Mouse (Mus musculus): Measurements from ENCODE around the gene Tnr.

The Tnr gene

GRCm38 (mm10) chr1:159565129-159565528 is 41.6 kb downstream of the Tnr start:
- DNase-seq (ENCODE audit: low spot score in 2 of 2) = no peak

- no peak for DNase-seq (ENCODE audit: low spot score in 2 of 2)
These were observed 42.5 kb downstream of the Tnr start for GRCm38 (mm10) chr1:159566046-159566445.

GRCm38 (mm10) chr1:159567171-159567570 is 43.6 kb downstream of the Tnr start:
- DNase-seq (ENCODE audit: low spot score in 2 of 2) = no peak

- DNase-seq (ENCODE audit: low spot score in 2 of 2) = no peak
These were observed 46.7 kb downstream of the Tnr start for GRCm38 (mm10) chr1:159570270-159570669.

GRCm38 (mm10) chr1:159570831-159571230 is 47.3 kb downstream of the Tnr start:
- no peak for DNase-seq (ENCODE audit: low spot score in 2 of 2)

GRCm38 (mm10) chr1:159571951-159572350 is 48.4 kb downstream of the Tnr start:
- no peak for DNase-seq (ENCODE audit: low spot score in 2 of 2)

- DNase-seq (ENCODE audit: low spot score in 2 of 2) = no peak
These were observed 49.5 kb downstream of the Tnr start for GRCm38 (mm10) chr1:159573116-159573515.

- DNase-seq (ENCODE audit: low spot score in 2 of 2) = no peak
These were observed 51.1 kb downstream of the Tnr start for GRCm38 (mm10) chr1:159574661-159575060.

- no peak for DNase-seq (ENCODE audit: low spot score in 2 of 2)
These were observed 52.7 kb downstream of the Tnr start for GRCm38 (mm10) chr1:159576246-159576645.

GRCm38 (mm10) chr1:159578391-159578790 is 54.8 kb downstream of the Tnr start:
- no peak for DNase-seq (ENCODE audit: low spot score in 2 of 2)

GRCm38 (mm10) chr1:159580335-159580921 is 56.9 kb downstream of the Tnr start:
- DNase-seq (ENCODE audit: low spot score in 2 of 2) = no peak

- no peak for DNase-seq (ENCODE audit: low spot score in 2 of 2)
These were observed 60.3 kb downstream of the Tnr start for GRCm38 (mm10) chr1:159583877-159584276.

- DNase-seq (ENCODE audit: low spot score in 2 of 2) = no peak
These were observed 65.2 kb downstream of the Tnr start for GRCm38 (mm10) chr1:159588741-159589140.

- DNase-seq (ENCODE audit: low spot score in 2 of 2) = no peak
These were observed 70.8 kb downstream of the Tnr start for GRCm38 (mm10) chr1:159594099-159595058.

- no peak for DNase-seq (ENCODE audit: low spot score in 2 of 2)
These were observed 72.2 kb downstream of the Tnr start for GRCm38 (mm10) chr1:159595729-159596128.

GRCm38 (mm10) chr1:159596640-159597039 is 73.1 kb downstream of the Tnr start:
- no peak for DNase-seq (ENCODE audit: low spot score in 2 of 2)

- DNase-seq (ENCODE audit: low spot score in 2 of 2) = no peak
These were observed 90.0 kb downstream of the Tnr start for GRCm38 (mm10) chr1:159613561-159613960.

- no peak for DNase-seq (ENCODE audit: low spot score in 2 of 2)
These were observed 90.6 kb downstream of the Tnr start for GRCm38 (mm10) chr1:159614062-159614601.

- no peak for DNase-seq (ENCODE audit: low spot score in 2 of 2)
These were observed 91.3 kb downstream of the Tnr start for GRCm38 (mm10) chr1:159614644-159615431.

GRCm38 (mm10) chr1:159615686-159616085 is 92.1 kb downstream of the Tnr start:
- no peak for DNase-seq (ENCODE audit: low spot score in 2 of 2)

GRCm38 (mm10) chr1:159619205-159619604 is 95.6 kb downstream of the Tnr start:
- DNase-seq (ENCODE audit: low spot score in 2 of 2) = no peak

- DNase-seq (ENCODE audit: low spot score in 2 of 2) = no peak
These were observed 97.8 kb downstream of the Tnr start for GRCm38 (mm10) chr1:159621321-159621720.
